Mouse (Mus musculus): ENCODE data around the gene Atg14. TPM values are rescaled to one million over a fixed set of nuclear protein-coding genes. Genes with fewer than 3 reads are reported as not detected.
"Not testable (repeated sequence)": the region's sequence is repeated elsewhere in the genome, so short reads cannot be mapped to it uniquely, and the experiment has no call there.

The Atg14 gene
- 18.7 and 20.0 TPM in 2 replicates for polyA plus RNA-seq (2014; fragmentation: Nextera tagmentation; extraction: Ambion mirVana)

DNA sequence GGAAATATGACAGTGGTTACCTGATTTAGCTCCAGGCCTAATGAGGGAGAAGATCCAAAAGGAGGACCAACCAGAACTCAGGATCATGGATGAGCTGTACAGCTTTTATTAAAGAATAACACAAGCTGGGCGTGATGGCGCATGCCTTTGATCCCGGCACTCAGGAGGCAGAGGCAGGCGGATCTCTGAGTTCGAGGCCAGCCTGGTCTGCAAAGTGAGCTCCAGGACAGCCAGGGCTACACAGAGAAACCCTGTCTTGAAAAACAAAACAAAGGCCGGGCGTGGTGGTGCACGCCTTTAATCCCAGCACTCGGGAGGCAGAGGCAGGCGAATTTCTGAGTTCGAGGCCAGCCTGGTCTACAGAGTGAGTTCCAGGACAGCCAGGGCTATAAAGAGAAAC, at the start of gene Atg14:
Gene Atg14 (minus strand): TSS at position 101 of the 400 bp plus-strand sequence.
- not testable (repeated sequence) for H3K27ac ChIP-seq (ENCODE audit: low read depth, low read length); H3K9me3 ChIP-seq (ENCODE audit: control insufficient read depth, low read length); H3K9ac ChIP-seq (ENCODE audit: low read length); H3K4me1 ChIP-seq (ENCODE audit: control insufficient read depth, insufficient read depth, low read length); ATAC-seq (ENCODE audit: low FRiP score); H3K36me3 ChIP-seq (ENCODE audit: control insufficient read depth, insufficient read depth, low read length); H3K4me2 ChIP-seq; H3K27me3 ChIP-seq (ENCODE audit: control insufficient read depth, insufficient read depth, low read length); H3K4me3 ChIP-seq (ENCODE audit: low read depth, low read length); DNase-seq (ENCODE audit: low spot score, missing footprints)
- 93% methylated on average over 11 of the region's 11 CpGs for WGBS

GRCm38 (mm10) chr14:47618891-47619290, 48.4 kb upstream of the Atg14 start:
- Histone ChIP-seq H3K4me3 (ENCODE audit: low read depth, low read length) (no peak overlapping the region), H3K9me3 (ENCODE audit: control insufficient read depth, low read length) (no peaks in the 10 kb centered on the region), H3K9ac (ENCODE audit: low read length) (no peak overlapping the region), H3K4me2 (no peak overlapping the region), H3K4me1 (ENCODE audit: control insufficient read depth, insufficient read depth, low read length) (no peaks in the 10 kb centered on the region), H3K36me3 (ENCODE audit: control insufficient read depth, insufficient read depth, low read length) (no peaks in the 10 kb centered on the region), H3K27ac (ENCODE audit: low read depth, low read length) (no peak overlapping the region), H3K27me3 (ENCODE audit: control insufficient read depth, insufficient read depth, low read length) (no peaks in the 10 kb centered on the region)
- no peak for ATAC-seq (ENCODE audit: low FRiP score)
- WGBS: 85% methylated on average over 5 of the region's 5 CpGs
- DNase-seq (ENCODE audit: low spot score, missing footprints): no peak

DNA sequence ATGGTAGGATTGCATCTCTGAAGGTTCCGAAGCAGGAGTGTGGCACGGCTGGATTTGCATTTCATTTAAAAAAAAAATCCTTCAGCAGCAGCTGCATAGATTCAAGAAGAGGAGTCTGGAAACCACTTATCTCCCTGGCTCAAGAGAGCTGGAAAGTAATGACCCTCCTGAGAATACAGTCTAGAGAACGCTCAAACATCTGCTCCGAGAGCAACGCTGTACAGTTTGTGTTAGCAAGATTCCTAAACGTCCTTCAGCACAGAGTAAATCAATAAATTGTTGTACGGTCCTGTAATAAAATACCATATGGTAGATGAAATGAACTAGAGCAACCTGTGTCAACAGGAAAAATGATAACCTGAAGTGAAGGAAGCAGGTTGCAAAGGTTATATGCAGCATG, 42.8 kb upstream of the Atg14 start:
- Histone ChIP-seq H3K4me3 (ENCODE audit: low read depth, low read length) (no peak overlapping the region), H3K36me3 (ENCODE audit: control insufficient read depth, insufficient read depth, low read length) (no peaks in the 10 kb centered on the region), H3K9me3 (ENCODE audit: control insufficient read depth, low read length) (no peaks in the 10 kb centered on the region), H3K9ac (ENCODE audit: low read length) (no peak overlapping the region), H3K4me1 (ENCODE audit: control insufficient read depth, insufficient read depth, low read length) (no peaks in the 10 kb centered on the region), H3K27ac (ENCODE audit: low read depth, low read length) (no peak overlapping the region), H3K27me3 (ENCODE audit: control insufficient read depth, insufficient read depth, low read length) (no peaks in the 10 kb centered on the region), H3K4me2 (no peak overlapping the region)
- no peak for DNase-seq (ENCODE audit: low spot score, missing footprints)
- 76% methylated on average over 7 of the region's 7 CpGs for WGBS
- no peak for ATAC-seq (ENCODE audit: low FRiP score)

DNA sequence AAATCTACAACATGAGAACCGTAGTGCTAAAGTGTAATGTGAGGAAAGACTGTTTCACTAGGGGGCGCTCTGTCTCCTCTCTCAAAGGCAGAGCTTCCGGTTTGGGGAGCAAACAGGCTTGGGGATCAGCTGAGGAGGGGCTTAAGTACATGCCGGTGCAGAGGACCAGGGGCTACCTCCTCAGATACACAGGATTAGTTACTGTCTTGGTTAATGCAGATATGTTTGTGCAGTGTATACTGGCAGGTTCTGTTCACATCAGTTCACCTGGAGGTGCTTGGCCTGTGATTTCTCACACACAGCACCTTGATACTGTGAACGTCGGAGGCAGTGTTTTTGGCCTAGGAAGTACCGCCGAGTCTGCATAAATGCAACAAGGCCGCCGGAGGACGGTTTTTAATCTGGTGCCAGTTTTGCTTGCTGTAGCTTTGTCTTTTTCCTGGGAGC, 27.5 kb upstream of the Atg14 start:
- H3K9ac ChIP-seq (ENCODE audit: low read length): no peak overlapping the region
- H3K4me3 ChIP-seq (ENCODE audit: low read depth, low read length): no peak overlapping the region
- no peaks in the 10 kb centered on the region for H3K27me3 ChIP-seq (ENCODE audit: control insufficient read depth, insufficient read depth, low read length)
- 36% methylated on average over 11 of the region's 11 CpGs for WGBS
- peak overlapping the region; percentile 30 for H3K4me2 ChIP-seq
- DNase-seq (ENCODE audit: low spot score, missing footprints): peak; percentile 95
- H3K36me3 ChIP-seq (ENCODE audit: control insufficient read depth, insufficient read depth, low read length): no peaks in the 10 kb centered on the region
- H3K9me3 ChIP-seq (ENCODE audit: control insufficient read depth, low read length): no peaks in the 10 kb centered on the region
- ATAC-seq (ENCODE audit: low FRiP score): peak; percentile 64
- H3K27ac ChIP-seq (ENCODE audit: low read depth, low read length): no peak overlapping the region
- no peaks in the 10 kb centered on the region for H3K4me1 ChIP-seq (ENCODE audit: control insufficient read depth, insufficient read depth, low read length)

DNA sequence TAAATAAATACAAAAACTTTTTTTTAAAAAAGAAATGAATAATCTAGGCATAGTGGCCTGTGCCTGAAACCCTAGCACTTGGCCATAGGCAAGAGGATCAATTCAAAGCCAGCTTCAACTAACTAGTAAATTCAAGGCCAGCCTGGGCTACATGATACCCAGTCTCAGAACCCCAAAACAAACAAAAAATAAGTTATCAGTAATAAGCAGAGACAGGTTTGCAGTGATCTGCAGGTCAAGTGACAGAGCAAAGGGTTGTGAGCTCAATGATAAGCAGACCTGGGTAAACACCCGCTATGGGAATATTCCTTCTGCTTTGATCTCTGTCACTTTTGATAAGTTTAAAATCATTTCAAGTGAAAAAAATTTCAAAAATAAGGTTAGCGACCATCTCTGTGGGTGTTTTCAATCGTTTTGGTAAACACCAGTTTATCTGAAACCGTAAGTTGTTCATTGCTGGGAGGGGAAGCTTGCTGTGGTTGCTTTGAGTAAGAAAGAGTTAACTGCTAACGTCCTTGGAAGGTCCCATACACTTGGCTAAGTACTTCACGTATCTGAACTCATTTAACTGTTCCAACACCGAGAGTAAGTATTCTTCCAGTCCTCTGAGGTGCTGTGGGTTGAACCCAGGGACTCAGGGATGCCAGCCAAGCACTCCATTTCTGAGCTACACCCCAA, 24.1 kb upstream of the Atg14 start:
- H3K4me3 ChIP-seq (ENCODE audit: low read depth, low read length): no peak overlapping the region
- ATAC-seq (ENCODE audit: low FRiP score) (no peak), DNase-seq (ENCODE audit: low spot score, missing footprints) (no peak)
- no peak overlapping the region for H3K9ac ChIP-seq (ENCODE audit: low read length)
- no peaks in the 10 kb centered on the region for H3K9me3 ChIP-seq (ENCODE audit: control insufficient read depth, low read length)
- no peaks in the 10 kb centered on the region for H3K27me3 ChIP-seq (ENCODE audit: control insufficient read depth, insufficient read depth, low read length)
- WGBS: 64% methylated on average over 7 of the region's 7 CpGs
- H3K4me2 ChIP-seq: no peak overlapping the region
- no peak overlapping the region for H3K27ac ChIP-seq (ENCODE audit: low read depth, low read length)
- H3K4me1 ChIP-seq (ENCODE audit: control insufficient read depth, insufficient read depth, low read length): no peaks in the 10 kb centered on the region
- H3K36me3 ChIP-seq (ENCODE audit: control insufficient read depth, insufficient read depth, low read length): no peaks in the 10 kb centered on the region

GRCm38 (mm10) chr14:47590391-47590975, 20.0 kb upstream of the Atg14 start:
- no peaks in the 10 kb centered on the region for H3K9me3 ChIP-seq (ENCODE audit: control insufficient read depth, low read length)
- DNase-seq (ENCODE audit: low spot score, missing footprints) (no peak), ATAC-seq (ENCODE audit: low FRiP score) (no peak)
- H3K4me2 ChIP-seq: no peak overlapping the region
- H3K4me3 ChIP-seq (ENCODE audit: low read depth, low read length): no peak overlapping the region
- H3K4me1 ChIP-seq (ENCODE audit: control insufficient read depth, insufficient read depth, low read length): no peaks in the 10 kb centered on the region
- no peaks in the 10 kb centered on the region for H3K36me3 ChIP-seq (ENCODE audit: control insufficient read depth, insufficient read depth, low read length)
- no peak overlapping the region for H3K9ac ChIP-seq (ENCODE audit: low read length)
- H3K27ac ChIP-seq (ENCODE audit: low read depth, low read length): no peak overlapping the region
- H3K27me3 ChIP-seq (ENCODE audit: control insufficient read depth, insufficient read depth, low read length): no peaks in the 10 kb centered on the region
- WGBS: 80% methylated on average over 10 of the region's 10 CpGs

GRCm38 (mm10) chr14:47589444-47589843, 19.0 kb upstream of the Atg14 start:
- no peaks in the 10 kb centered on the region for H3K9me3 ChIP-seq (ENCODE audit: control insufficient read depth, low read length)
- H3K4me2 ChIP-seq: no peak overlapping the region
- 84% methylated on average over 1 of the region's 1 CpGs for WGBS
- no peaks in the 10 kb centered on the region for H3K4me1 ChIP-seq (ENCODE audit: control insufficient read depth, insufficient read depth, low read length)
- H3K9ac ChIP-seq (ENCODE audit: low read length): no peak overlapping the region
- no peak for ATAC-seq (ENCODE audit: low FRiP score)
- no peak for DNase-seq (ENCODE audit: low spot score, missing footprints)
- H3K27me3 ChIP-seq (ENCODE audit: control insufficient read depth, insufficient read depth, low read length): no peaks in the 10 kb centered on the region
- H3K36me3 ChIP-seq (ENCODE audit: control insufficient read depth, insufficient read depth, low read length): no peaks in the 10 kb centered on the region
- no peak overlapping the region for H3K4me3 ChIP-seq (ENCODE audit: low read depth, low read length)
- no peak overlapping the region for H3K27ac ChIP-seq (ENCODE audit: low read depth, low read length)

- no peak overlapping the region for H3K4me3 ChIP-seq (ENCODE audit: low read depth, low read length)
- ATAC-seq (ENCODE audit: low FRiP score): no peak
- no peaks in the 10 kb centered on the region for H3K4me1 ChIP-seq (ENCODE audit: control insufficient read depth, insufficient read depth, low read length)
- H3K27me3 ChIP-seq (ENCODE audit: control insufficient read depth, insufficient read depth, low read length): no peaks in the 10 kb centered on the region
- H3K4me2 ChIP-seq: no peak overlapping the region
- no peak overlapping the region for H3K27ac ChIP-seq (ENCODE audit: low read depth, low read length)
- no peak for DNase-seq (ENCODE audit: low spot score, missing footprints)
- H3K9me3 ChIP-seq (ENCODE audit: control insufficient read depth, low read length): no peaks in the 10 kb centered on the region
- no peak overlapping the region for H3K9ac ChIP-seq (ENCODE audit: low read length)
- H3K36me3 ChIP-seq (ENCODE audit: control insufficient read depth, insufficient read depth, low read length): no peaks in the 10 kb centered on the region
Measured at GRCm38 (mm10) chr14:47584346-47584745, 13.9 kb upstream of the Atg14 start.

DNA sequence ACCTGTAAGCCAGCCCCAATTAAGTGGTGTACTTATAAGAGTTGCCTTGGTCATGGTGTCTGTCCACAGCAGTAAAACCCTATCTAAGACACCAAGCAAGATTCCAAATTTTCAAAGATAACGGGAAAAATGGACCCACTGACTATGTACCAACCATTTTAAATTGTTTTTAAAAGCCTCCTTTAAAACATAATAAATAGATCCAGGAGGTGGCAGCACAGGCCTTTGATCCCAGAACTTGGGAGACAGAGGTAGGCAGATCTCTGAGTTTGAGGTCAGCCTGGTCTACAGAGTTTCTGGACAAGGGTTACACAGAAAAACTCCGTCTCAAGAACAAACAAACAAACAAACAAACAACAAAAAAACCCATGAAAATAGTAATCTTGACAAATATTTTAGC, 11.2 kb upstream of the Atg14 start:
- DNase-seq (ENCODE audit: low spot score, missing footprints) (no peak), ATAC-seq (ENCODE audit: low FRiP score) (no peak)
- no peak overlapping the region for H3K9ac ChIP-seq (ENCODE audit: low read length)
- H3K27me3 ChIP-seq (ENCODE audit: control insufficient read depth, insufficient read depth, low read length): no peaks in the 10 kb centered on the region
- H3K4me1 ChIP-seq (ENCODE audit: control insufficient read depth, insufficient read depth, low read length): no peaks in the 10 kb centered on the region
- no peak overlapping the region for H3K4me2 ChIP-seq
- no peak overlapping the region for H3K4me3 ChIP-seq (ENCODE audit: low read depth, low read length)
- 60% methylated on average over 2 of the region's 2 CpGs for WGBS
- H3K36me3 ChIP-seq (ENCODE audit: control insufficient read depth, insufficient read depth, low read length): no peaks in the 10 kb centered on the region
- no peaks in the 10 kb centered on the region for H3K9me3 ChIP-seq (ENCODE audit: control insufficient read depth, low read length)
- H3K27ac ChIP-seq (ENCODE audit: low read depth, low read length): no peak overlapping the region

Measured in midbrain, embryonic 11.5 days (tissue).